Comparison of ENCODE assay signal across 8 mouse cellular contexts in genomic region chr11:21369248-21370016, GRCm38 (mm10). TPM values are rescaled to one million over a fixed set of nuclear protein-coding genes. Genes with fewer than 3 reads are reported as not detected.
DNase-seq lines count a peak whose midpoint lies in the region; ATAC-seq and TF ChIP-seq lines count a peak whose summit lies in the region.

No protein-coding gene starts in this region.

- H3K79me2 ChIP-seq in heart, adult 2 months (replicated peaks; ENCODE audit: control insufficient read depth, insufficient read depth, low read length) = peaks cover 4% of the 10 kb centered on the region; the same call in 1 of the 2 replicates

- TF ChIP-seq CTCF in heart, adult 2 months (IDR thresholded peaks at IDR 0.05) = no peak
- no peak for TF ChIP-seq CTCF in brain, embryonic 14.5 days (IDR thresholded peaks at IDR 0.05; ENCODE audit: borderline replicate concordance, extremely low read depth, insufficient read depth, insufficient read length)
- no peak for TF ChIP-seq CTCF in lung, postnatal 0 days (IDR thresholded peaks at IDR 0.05)

- H3K36me3 ChIP-seq in heart, adult 2 months (ENCODE audit: control insufficient read depth, insufficient read depth, low read length) = peaks cover 15% of the 10 kb centered on the region
- H3K36me3 ChIP-seq in heart, embryonic 16.5 days (ENCODE audit: control insufficient read depth, insufficient read depth) = no peaks in the 10 kb centered on the region
- H3K36me3 ChIP-seq in lung, postnatal 0 days (ENCODE audit: insufficient read depth, low read length) = no peaks in the 10 kb centered on the region

- no peak for TF ChIP-seq EP300 in heart, adult 2 months (IDR thresholded peaks at IDR 0.05; ENCODE audit: insufficient read depth, low read depth, low read length)
- no peak for TF ChIP-seq EP300 in lung, postnatal 0 days (IDR thresholded peaks at IDR 0.05)

- no peak for TF ChIP-seq POLR2A in heart, adult 2 months (IDR thresholded peaks at IDR 0.05; ENCODE audit: insufficient read depth, low read depth, low read length)
- TF ChIP-seq POLR2A in brain, embryonic 14.5 days (IDR thresholded peaks at IDR 0.05; ENCODE audit: borderline replicate concordance, extremely low read depth, insufficient read depth, insufficient read length, poor library complexity, severe bottlenecking) = no peak

- H3K27ac ChIP-seq in heart, adult 2 months = peak overlapping the region; percentile 99
- peak overlapping the region; percentile 98 for H3K27ac ChIP-seq in heart, embryonic 16.5 days (ENCODE audit: low read length)
- H3K27ac ChIP-seq in lung, postnatal 0 days (ENCODE audit: low read length) = peak overlapping the region; percentile 96

- intact Hi-C loops in heart, adult 2 months (cut with DNase I) = loop anchor here (2.0 to 5.0 kb wide), 3 partner anchors 29 to 203 kb away; partner anchors contain the start of genes Mdh1, Vps54 and Wdpcp
- intact Hi-C loops in heart, postnatal 25 days (cut with DNase I) = loop anchor here (2.0 to 5.0 kb wide), 2 partner anchors 31 to 198 kb away; no protein-coding TSS in a partner anchor

- H3K4me2 ChIP-seq in heart, embryonic 16.5 days (ENCODE audit: low read depth, low read length) = peak overlapping the region; percentile 86
- H3K4me2 ChIP-seq in lung, postnatal 0 days (replicated peaks; ENCODE audit: low read depth, low read length) = peak overlapping the region; percentile 52

- H3K4me3 ChIP-seq in heart, adult 2 months = peak overlapping the region; percentile 97
- H3K4me3 ChIP-seq in heart, embryonic 16.5 days (ENCODE audit: low read length) = peak overlapping the region; percentile 79
- H3K4me3 ChIP-seq in lung, postnatal 0 days (ENCODE audit: low read depth, low read length) = peak overlapping the region; percentile 84

- WGBS in heart, adult 2 months = 5% methylated on average over 9 of the region's 9 CpGs
- WGBS in heart, embryonic 16.5 days = 7% methylated on average over 9 of the region's 9 CpGs
- 9% methylated on average over 9 of the region's 9 CpGs for WGBS in lung, postnatal 0 days

- no peak for DNase-seq in heart, adult 2 months
- no peak for DNase-seq in heart, postnatal 25 days (ENCODE audit: low spot score)
- peak; percentile 13 for DNase-seq in brain, embryonic 14.5 days (ENCODE audit: low read depth)
- DNase-seq in lung, postnatal 0 days (ENCODE audit: low spot score) = peak; percentile 69
- no peak for DNase-seq in right cerebral cortex, postnatal 4 days
- no peak for DNase-seq in thymus, postnatal 36 days

- peak overlapping the region; percentile 73 for H3K9ac ChIP-seq in heart, adult 2 months (ENCODE audit: low read depth, low read length)
- H3K9ac ChIP-seq in heart, embryonic 16.5 days (ENCODE audit: low read length) = peak overlapping the region; percentile 86
- H3K9ac ChIP-seq in lung, postnatal 0 days (replicated peaks; ENCODE audit: low read depth) = peak overlapping the region; percentile 74; the same call in 1 of the 2 replicates

- no peaks in the 10 kb centered on the region for H3K9me3 ChIP-seq in heart, embryonic 16.5 days (replicated peaks; ENCODE audit: control insufficient read depth, low read length)
- no peaks in the 10 kb centered on the region for H3K9me3 ChIP-seq in lung, postnatal 0 days (ENCODE audit: low read length)

- no peaks in the 10 kb centered on the region for H3K27me3 ChIP-seq in heart, adult 2 months (ENCODE audit: control insufficient read depth, insufficient read depth, low read length)
- H3K27me3 ChIP-seq in heart, embryonic 16.5 days (ENCODE audit: control insufficient read depth, insufficient read depth, low read length) = no peaks in the 10 kb centered on the region
- H3K27me3 ChIP-seq in lung, postnatal 0 days (replicated peaks; ENCODE audit: insufficient read depth, low read length) = no peaks in the 10 kb centered on the region

- ATAC-seq in heart, embryonic 16.5 days (replicated peaks; ENCODE audit: extremely low read depth, insufficient read depth, low FRiP score) = no peak
- no peak for ATAC-seq in lung, postnatal 0 days
- no peak for ATAC-seq in inflammation-experienced regulatory T-cells, adult 6 months

- H3K4me1 ChIP-seq in heart, adult 2 months (ENCODE audit: control insufficient read depth, insufficient read depth, low read length) = peaks cover 8% of the 10 kb centered on the region
- peaks cover 16% of the 10 kb centered on the region for H3K4me1 ChIP-seq in heart, embryonic 16.5 days (ENCODE audit: control insufficient read depth, insufficient read depth, low read length)
- H3K4me1 ChIP-seq in lung, postnatal 0 days (ENCODE audit: insufficient read depth, low read depth, low read length) = peaks cover 14% of the 10 kb centered on the region; the same call in 1 of the 2 replicates

RNA-seq across cellular contexts. Expression of gene Ugp2, which starts 1.6 kb away (rescaled TPM):
- 100 to 1,000 TPM; 214 to 235 TPM for total RNA-seq in heart, adult 2 months (2021)
- polyA plus RNA-seq in heart, adult 2 months (2012; rRNA removed) = 34.0 and 74.8 TPM in 2 replicates
- 100 to 1,000 TPM; 206 to 224 TPM for total RNA-seq in heart, postnatal 25 days (2021)
- polyA plus RNA-seq in brain, embryonic 14.5 days (2012; rRNA removed) = 23.2 and 29.0 TPM in 2 replicates
- polyA plus RNA-seq in heart, embryonic 16.5 days (2015; fragmentation: Nextera tagmentation; extraction: Ambion mirVana) = 164 and 178 TPM in 2 replicates
- 76.4 and 92.6 TPM in 2 replicates for polyA plus RNA-seq in lung, postnatal 0 days (2015; fragmentation: Nextera tagmentation; extraction: Ambion mirVana)
- 10 to 100 TPM; 35.8 to 49.2 (median 36.8) TPM for polyA plus RNA-seq in inflammation-experienced regulatory T-cells, adult 6 months (2017; shearing (Covaris generic))

Comparison
In these comparisons a context has a peak if more than half of its experiments do, and no peak if none do; other contexts are left out.
1. DNase-seq: peak in brain, embryonic 14.5 days (single experiment) and lung, postnatal 0 days (single experiment); none in heart, adult 2 months (0 of 2), heart, postnatal 25 days (single experiment), right cerebral cortex, postnatal 4 days (single experiment) and thymus, postnatal 36 days (0 of 2).
2. Peak in every context shown above with its lines, with median percentiles within 50 percentile points of each other: H3K27ac ChIP-seq, H3K4me3 ChIP-seq and H3K9ac ChIP-seq.